Mouse (Mus musculus) T-cell, adult 2 months (primary cell): ENCODE data around the gene Gm5901.

Experiments
- DNase-seq: peaks from one replicate; pipeline ENCODE4 v3.0.0; 2022; ENCODE audit warnings: low spot score

Gm5901 gene

DNA sequence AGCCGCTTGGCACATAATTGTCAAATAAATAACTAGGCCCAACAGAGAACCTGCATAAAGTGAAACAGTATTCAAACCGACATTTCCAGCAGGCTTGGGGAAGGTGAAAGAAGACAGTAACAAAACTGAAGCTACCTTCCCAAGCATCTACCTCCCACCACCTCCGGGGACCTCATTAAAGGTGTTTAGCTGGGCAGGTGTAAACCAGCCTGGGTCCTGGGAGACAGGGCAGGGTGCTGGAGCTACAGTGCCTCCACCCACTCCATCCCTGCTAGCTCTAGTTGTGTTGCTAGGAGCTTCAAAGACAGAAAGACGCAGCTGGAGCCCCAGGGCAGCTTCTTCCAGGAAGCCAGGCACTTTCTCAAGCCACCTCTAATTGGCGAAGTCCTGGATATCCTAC is 29.4 kb downstream of the Gm5901 start, which contains the start of gene Cnga4:
Cnga4 (plus strand) TSS at position 301 of the 400 bp plus-strand sequence.
- no peak for DNase-seq

DNA sequence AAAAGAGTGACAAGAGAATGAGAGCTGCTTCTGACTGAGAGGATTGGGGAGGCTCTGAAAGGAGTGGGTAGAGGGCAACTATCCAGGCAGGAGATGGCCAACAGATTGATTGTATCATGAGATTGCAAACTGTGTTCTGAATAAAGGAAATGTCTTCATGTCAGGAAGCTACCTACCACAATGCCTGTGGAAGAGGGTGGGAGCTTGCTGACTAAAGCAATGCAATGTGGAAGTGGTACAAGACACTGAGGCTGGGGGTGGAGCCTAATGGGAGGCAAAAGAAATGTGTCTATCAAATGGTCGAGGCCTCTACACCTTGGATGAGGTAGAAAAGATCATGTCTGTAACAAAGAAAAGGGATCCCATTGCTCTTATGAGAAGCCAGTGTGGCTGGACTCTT is 31.5 kb downstream of the Gm5901 start:
- DNase-seq = no peak

DNA sequence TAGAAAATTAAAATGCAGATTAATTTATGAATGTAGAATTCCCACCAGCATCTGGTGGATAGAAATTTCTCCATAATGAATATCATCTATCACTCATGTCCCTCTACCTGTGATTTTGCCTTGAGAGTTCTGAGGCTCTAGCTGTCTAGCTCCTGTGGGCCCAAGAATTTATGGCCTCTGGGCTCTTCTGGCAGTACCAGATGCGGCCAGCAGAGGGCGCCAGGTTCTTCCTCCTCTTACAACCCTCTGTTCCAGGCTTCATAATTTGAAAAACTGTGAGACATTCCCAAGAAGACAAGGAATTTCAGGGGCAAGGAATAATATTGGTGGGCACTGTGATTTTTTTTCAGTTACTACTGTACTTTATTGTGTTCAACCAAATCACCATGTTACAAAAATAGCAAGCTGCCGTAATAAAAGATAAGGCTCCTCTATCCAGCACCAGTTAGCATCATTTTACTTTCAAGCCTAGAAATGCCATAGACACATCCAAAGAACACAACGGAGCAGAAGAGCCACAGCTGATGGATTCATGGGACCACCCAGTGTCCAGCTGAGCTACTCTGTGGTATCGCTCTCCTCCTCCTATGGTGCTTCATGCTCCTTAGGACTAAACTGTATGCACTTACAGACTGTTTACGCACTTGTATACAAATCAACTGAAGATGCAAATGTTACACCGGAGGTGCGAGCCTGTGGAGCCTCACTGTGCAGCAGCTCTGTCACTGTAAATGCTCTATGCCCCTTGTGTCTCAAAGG is 37.2 kb downstream of the Gm5901 start:
- peak; percentile 46 for DNase-seq

DNA sequence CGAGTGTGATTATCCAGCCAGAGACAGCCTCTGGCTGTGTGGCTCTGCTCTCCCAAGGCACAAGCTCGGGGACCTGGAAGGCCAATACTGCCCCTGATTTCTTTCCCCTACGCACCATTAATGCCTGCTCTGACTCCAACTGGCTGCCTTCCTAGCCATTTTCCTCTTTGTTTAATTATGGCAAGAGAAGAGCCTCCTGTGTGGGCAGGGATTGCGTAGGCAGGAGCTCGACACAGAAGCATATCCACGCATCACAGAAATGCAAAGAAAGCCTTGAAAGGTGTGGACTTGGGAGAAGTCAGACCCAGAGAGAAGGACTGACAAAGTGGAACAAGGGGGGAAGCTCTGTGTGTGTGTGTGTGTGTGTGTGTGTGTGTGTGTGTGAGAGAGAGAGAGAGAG is 39.5 kb downstream of the Gm5901 start:
- no peak for DNase-seq

DNA sequence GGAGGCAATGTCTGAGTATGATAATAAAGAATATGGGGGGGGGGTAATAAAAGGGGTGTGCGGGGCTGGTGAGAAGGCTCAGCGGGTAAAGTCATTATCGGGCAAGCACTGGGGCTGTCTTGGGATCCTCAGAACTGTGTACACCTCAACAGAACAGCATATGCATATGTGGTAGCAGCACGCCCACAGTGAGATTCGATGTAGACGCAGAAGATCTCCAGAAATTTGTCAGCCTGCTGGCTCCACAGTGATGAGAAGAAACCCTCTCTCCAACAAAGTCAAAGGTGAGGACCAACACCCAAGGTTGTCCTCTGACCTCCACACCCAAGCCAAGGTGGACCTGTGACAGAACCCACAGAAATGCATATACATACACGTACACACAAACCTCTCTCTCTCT is 41.7 kb downstream of the Gm5901 start:
- no peak for DNase-seq

DNA sequence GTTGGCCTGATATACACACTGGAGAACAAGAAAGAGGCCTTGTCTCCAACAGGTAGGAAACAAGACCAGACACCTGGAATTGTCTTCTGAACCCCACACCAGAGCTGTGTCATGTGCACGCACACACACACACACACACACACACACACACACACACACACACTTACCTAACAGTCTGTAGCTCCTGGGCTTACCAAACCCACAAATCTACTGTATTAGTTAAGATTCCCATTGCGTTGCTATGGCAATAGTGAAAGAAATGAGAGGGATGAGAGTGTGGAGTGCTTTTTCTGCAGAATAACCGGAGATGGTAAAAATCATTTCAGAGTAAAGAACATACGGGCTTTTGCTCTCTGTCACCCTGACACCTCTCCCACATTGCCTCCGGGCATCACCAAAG is 43.3 kb downstream of the Gm5901 start:
- DNase-seq = no peak

DNA sequence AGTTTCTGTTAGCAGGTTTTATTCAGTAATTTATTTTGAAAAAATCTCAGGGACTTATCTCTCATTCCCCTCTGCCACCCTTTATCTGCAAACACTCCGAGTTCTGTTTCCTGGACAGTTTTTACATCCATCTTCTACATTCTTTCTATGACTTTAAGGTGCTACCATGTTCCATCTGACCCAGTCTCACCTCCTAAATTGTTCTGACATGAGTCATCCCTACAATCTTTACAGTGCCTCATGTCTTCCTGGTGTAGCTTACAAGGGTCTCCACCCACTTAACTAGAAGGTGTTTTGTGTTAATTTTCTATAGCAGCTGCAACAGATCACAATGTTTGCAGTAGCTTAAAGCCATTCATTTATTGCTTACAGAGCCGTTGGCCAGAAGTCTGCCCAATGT is 46.1 kb downstream of the Gm5901 start:
- DNase-seq = no peak

DNA sequence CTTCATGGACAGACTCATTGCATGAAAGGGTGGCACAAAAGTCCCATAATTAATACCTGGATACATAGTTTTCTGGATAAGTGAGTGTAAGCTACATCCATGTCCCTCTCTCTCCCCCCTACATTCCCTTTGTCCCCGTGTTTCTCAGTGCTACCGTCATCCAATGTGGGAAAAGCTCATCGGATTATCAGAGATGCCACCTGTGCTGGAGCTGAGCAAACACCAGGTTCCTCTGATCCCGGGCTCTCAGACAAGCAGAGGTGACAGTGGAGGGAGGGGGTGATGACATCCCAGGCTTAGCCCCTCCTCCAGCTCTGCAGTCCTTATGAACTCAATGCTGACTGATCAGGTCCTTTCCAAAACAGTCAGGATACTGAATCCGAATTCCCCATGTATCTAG is 49.5 kb downstream of the Gm5901 start:
- DNase-seq = no peak

DNA sequence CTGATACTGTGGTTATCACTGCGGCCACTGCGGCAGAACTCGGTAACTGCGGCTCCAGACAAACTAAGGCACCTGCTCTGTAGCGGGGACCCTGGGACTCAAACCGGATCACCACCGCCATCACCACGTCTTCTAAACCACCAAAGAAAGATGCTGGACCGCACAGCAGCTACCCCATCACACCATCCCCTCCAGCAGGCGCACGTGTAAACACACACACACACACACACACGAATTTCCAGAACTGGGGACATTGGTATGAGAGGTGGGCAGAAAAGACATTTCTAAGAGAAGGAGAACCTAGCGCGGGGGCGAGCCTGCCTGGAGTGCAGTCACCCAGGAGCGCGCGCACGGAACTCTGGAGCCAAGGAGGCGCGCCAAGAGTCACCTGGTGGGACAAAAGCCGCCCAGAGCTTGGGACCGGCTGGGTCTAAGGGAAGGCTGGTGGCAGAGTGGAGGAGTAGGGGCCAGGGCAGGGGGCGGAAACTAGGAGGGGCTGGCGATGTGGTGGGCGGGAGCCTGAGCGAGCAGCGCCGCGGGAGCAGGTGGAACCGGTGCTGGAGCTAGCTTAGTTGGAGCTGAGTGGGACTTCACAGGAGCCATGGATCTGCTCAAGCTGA is 50.7 kb downstream of the Gm5901 start, which contains the start of gene Cckbr:
Cckbr (plus strand) TSS at position 308 of the 620 bp plus-strand sequence.
- no peak for DNase-seq

DNA sequence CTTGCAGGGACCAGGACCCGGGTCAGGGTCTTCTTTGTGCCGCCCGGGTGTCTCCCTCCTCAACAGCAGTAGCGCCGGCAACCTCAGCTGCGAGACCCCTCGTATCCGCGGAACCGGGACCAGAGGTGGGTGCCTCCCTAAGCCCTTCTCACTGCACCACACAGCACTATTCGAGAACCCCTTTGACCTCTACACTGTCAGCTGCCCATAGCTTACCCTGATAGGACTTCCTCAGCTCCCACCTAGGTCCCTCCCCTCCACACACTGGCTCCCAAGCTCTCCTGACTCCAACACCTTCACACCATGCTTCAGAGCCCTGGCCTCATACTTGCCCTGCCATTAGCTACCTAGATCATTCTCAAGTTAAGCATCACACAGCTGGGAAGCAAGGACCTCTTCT is 51.2 kb downstream of the Gm5901 start:
- no peak for DNase-seq
